Mouse (Mus musculus): ENCODE results near the gene Alkbh7.

Gene Alkbh7

GRCm38 (mm10) chr17:57030931-57031660 is 34.0 kb downstream of the Alkbh7 start, which contains the start of gene Khsrp:
Gene Khsrp (minus strand): TSS chr17:57031522.
- peak in 1 of 2 experiments; percentile 13 for DNase-seq (ENCODE audit: low spot score in 2 of 2)

DNA sequence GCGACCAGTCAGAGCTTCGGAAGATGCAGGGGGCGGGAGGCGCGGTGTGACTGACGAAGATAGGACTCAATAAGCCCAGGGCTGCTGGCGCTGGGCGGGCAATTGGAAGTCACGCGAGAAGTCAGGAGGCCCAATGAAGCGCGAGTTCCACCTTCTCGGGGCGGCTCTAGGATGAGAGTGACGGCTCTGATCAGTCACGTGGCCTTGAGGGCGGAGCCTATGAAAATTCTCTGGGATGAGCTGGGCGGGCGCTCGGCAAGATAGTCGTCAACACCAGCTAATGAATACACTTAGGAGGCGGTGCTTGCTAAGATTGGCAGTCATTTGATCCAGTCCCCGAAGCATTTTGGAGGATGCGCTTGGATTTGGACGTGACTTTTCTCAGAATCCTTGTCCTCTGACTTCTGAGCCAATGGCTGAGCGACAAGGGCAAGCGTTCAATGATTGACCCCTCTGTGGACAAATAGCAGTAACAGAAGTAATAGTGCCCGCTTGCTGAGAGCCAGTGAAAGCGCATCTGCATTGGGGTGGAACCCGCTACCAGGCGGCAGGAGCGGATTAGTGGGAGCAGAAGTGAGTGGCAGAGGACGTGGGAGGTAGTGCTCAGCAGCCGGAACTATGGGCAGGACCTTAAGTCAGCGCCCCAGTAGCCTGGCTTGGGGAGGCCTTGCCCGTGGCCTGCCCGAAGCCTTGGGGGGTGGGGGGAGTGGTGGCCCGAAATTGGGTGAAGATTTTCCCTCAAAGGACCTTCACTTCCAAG is 34.7 kb downstream of the Alkbh7 start:
- DNase-seq (ENCODE audit: low spot score in 2 of 2): peak; percentile 100

DNA sequence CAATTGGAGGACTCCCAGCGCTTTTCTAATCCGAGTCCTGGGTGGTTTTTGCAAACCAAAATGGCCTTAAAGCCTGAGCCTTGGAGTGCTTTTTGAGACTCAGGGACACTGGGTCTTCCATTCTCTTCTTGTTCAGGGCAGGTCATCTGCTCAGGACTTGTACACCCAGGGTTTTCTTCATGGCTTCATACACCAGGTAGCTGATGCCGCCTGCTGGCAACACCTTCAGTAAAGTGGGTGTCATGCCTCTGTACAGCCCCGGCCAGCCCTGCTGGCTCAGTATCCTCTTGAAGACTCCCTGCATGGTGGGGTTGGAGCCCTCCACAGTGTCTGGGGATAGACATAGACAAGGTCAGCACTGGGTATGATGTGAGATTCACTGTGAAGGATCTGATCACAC is 35.7 kb downstream of the Alkbh7 start:
- no peak for DNase-seq (ENCODE audit: low spot score in 2 of 2)

- peak in 1 of 2 experiments; percentile 22 for DNase-seq (ENCODE audit: low spot score in 2 of 2)
These were observed 41.8 kb downstream of the Alkbh7 start for GRCm38 (mm10) chr17:57038978-57039377.

GRCm38 (mm10) chr17:57041554-57041953 is 44.4 kb downstream of the Alkbh7 start, which contains the start of gene Slc25a41:
Gene Slc25a41 (minus strand): TSS chr17:57041654.
- no peak for DNase-seq (ENCODE audit: low spot score in 2 of 2)

DNA sequence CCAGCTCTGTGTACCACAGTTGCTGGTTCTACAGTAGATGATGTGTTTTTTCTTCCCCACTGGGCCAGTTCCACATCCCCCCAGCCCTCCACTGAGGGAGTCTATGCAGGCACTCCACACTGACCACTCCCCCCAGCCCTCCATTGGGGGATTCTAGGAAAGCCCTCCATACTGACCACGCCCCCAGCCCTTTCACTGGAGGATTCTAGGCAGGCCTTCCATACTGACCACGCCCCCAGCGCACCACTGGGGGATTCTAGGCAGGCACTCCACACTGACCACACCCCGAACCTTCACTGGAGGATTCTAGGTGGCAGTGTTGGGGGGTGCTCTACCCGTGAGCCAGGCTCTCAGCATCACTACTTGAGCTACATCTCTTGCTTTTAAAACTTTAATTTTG is 50.3 kb downstream of the Alkbh7 start:
- no peak for DNase-seq (ENCODE audit: low spot score in 2 of 2)

DNA sequence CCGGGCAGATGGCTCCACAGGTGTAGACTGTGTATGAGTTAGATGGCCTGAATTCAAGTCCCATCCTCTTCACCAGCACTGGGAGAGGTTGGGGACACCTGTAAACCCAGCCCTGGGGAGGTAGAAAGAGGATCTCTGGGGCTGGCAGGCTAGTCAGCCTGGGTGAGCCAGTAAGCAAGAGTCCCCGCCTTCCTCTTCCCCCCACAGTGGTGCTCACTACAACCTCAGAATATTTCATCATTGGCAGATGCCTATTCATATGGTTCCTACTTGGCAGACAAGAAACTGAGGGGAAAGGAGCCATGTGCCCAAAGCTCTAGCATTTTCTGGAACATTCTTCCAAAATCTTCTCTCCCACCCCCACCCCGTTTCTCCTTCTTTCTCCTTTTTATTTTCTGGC is 51.7 kb downstream of the Alkbh7 start:
- no peak for DNase-seq (ENCODE audit: low spot score in 2 of 2)
